11 mouse cellular contexts compared by ENCODE assay signal in the genomic region with DNA sequence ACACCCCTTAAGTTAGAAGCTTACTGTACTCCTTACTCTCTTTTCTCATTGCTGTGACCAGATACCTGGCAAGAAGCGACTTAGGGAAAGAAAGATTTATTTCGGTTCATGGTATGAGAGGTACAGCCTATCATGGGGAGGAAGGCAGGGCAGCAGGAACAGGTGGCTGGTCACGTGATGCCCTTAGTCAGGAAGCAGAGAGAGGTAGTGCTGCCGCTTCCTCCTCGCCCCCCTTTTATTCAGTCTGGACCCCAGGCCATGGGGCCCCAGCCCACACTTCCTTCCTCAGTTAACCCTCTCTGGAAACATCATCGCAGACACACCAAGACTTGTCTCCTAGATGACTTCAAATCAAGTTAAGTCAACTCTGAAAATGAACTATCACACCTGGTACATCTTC. TPM values are rescaled to one million over a fixed set of nuclear protein-coding genes. Genes with fewer than 3 reads are reported as not detected.
A peak's percentile ranks its signal among the peaks of the same experiment; 100 is the strongest.
DNase-seq lines count a peak whose midpoint lies in the region; ATAC-seq and TF ChIP-seq lines count a peak whose summit lies in the region.
"Had no signal": no experiment of that assay in that cellular context is flagged by ENCODE, and none has a peak within 500 bp of the region (broad histone marks: within the 10 kb centered on the region; RNA-seq: fewer than 3 reads in every experiment).

No protein-coding gene starts in this region.

- peaks cover 4% of the 10 kb centered on the region for H3K9me3 ChIP-seq in erythroblast, embryonic 14.5 days (ENCODE audit: control insufficient read depth, low read length)
- H3K9me3 ChIP-seq: embryonic facial prominence, embryonic 13.5 days had no signal

- intact Hi-C loops in left cerebral cortex, adult 2 months (cut with DNase I): loop anchor here (5.0 kb wide), 2 partner anchors 116 to 261 kb away; no protein-coding TSS in a partner anchor

- H3K27ac ChIP-seq in left cerebral cortex, adult 2 months: no peak overlapping the region
- H3K27ac ChIP-seq: gastrocnemius, adult 2 months; hindbrain, embryonic 14.5 days had no signal

- peaks cover 89% of the 10 kb centered on the region for H3K4me1 ChIP-seq in erythroblast, embryonic 14.5 days (ENCODE audit: control insufficient read depth)

- peak; percentile 33; the same call in 1 of the 2 replicates for ATAC-seq in megakaryocyte progenitor cell, adult 5-6 weeks (replicated peaks; ENCODE audit: poor library complexity)

- peaks cover 20% of the 10 kb centered on the region for H3K36me3 ChIP-seq in erythroblast, embryonic 14.5 days (ENCODE audit: control insufficient read depth)
- H3K36me3 ChIP-seq: embryonic facial prominence, embryonic 13.5 days had no signal

- peak overlapping the region; percentile 29 for H3K4me3 ChIP-seq in erythroblast, embryonic 14.5 days (replicated peaks)
- no peak overlapping the region for H3K4me3 ChIP-seq in left cerebral cortex, adult 2 months
- H3K4me3 ChIP-seq: embryonic facial prominence, embryonic 13.5 days; gastrocnemius, adult 2 months had no signal

- H3K27me3 ChIP-seq in erythroblast, embryonic 14.5 days (ENCODE audit: control insufficient read depth): no peaks in the 10 kb centered on the region
- H3K27me3 ChIP-seq: embryonic facial prominence, embryonic 13.5 days had no signal

- DNase-seq in heart, adult 11 months: peak; percentile 81
- no peak for DNase-seq in heart, postnatal 4 days
- DNase-seq in thymus, postnatal 0 days (ENCODE audit: low spot score): peak; percentile 79
- no peak for DNase-seq in kidney, postnatal 14 days
- no peak for DNase-seq in layer of hippocampus, adult 9-10 months (ENCODE audit: low spot score)
- no peak for DNase-seq in left cerebral cortex, adult 2 months (ENCODE audit: extremely low spot score in 1 of 2, low spot score in 2 of 2)

- TF ChIP-seq CTCF in left cerebral cortex, adult 2 months (IDR thresholded peaks at IDR 0.05): no peak

RNA-seq across cellular contexts. Expression of a gene that starts 7.5 kb away (rescaled TPM):
- total RNA-seq in heart, postnatal 4 days (2021): 10 to 100 TPM; 71.4 to 78.4 TPM
- 8.4 and 11.5 TPM in 2 replicates for polyA plus RNA-seq in erythroblast, embryonic 14.5 days (2012)
- 105 and 107 TPM in 2 replicates for total RNA-seq in megakaryocyte progenitor cell, adult 5-6 weeks (2015)
- 42.0 and 51.7 TPM in 2 replicates for total RNA-seq in megakaryocyte progenitor cell, adult 5-6 weeks (2017)
- polyA plus RNA-seq in thymus, postnatal 0 days (2015; fragmentation: Nextera tagmentation; extraction: Ambion mirVana): 56.5 and 60.4 TPM in 2 replicates
- 10 to 100 TPM; 67.3 to 70.3 TPM for total RNA-seq in left cerebral cortex, adult 2 months (2021)

RNA-seq across cellular contexts. Expression of a gene that starts 14.3 kb away (rescaled TPM):
- 10 to 100 TPM; 25.3 to 25.8 TPM for total RNA-seq in heart, postnatal 4 days (2021)
- polyA plus RNA-seq in erythroblast, embryonic 14.5 days (2012): 6.4 and 6.8 TPM in 2 replicates
- total RNA-seq in megakaryocyte progenitor cell, adult 5-6 weeks (2015): 10.1 and 12.5 TPM in 2 replicates
- total RNA-seq in megakaryocyte progenitor cell, adult 5-6 weeks (2017): 9.9 and 11.9 TPM in 2 replicates
- 16.1 and 25.1 TPM in 2 replicates for polyA plus RNA-seq in thymus, postnatal 0 days (2015; fragmentation: Nextera tagmentation; extraction: Ambion mirVana)
- total RNA-seq in left cerebral cortex, adult 2 months (2021): 10 to 100 TPM; 38.2 to 40.5 TPM

RNA-seq across cellular contexts. Expression of a gene that starts 15.2 kb away (rescaled TPM):
- total RNA-seq in heart, postnatal 4 days (2021): under 1 TPM; 0.47 to 0.67 TPM
- polyA plus RNA-seq in erythroblast, embryonic 14.5 days (2012): 0.45 and 0.52 TPM in 2 replicates
- total RNA-seq in megakaryocyte progenitor cell, adult 5-6 weeks (2015): 0.39 TPM in 1 of 2 replicates, not detected in the other
- 0.14 and 0.92 TPM in 2 replicates for total RNA-seq in megakaryocyte progenitor cell, adult 5-6 weeks (2017)
- 2.7 and 4.2 TPM in 2 replicates for polyA plus RNA-seq in thymus, postnatal 0 days (2015; fragmentation: Nextera tagmentation; extraction: Ambion mirVana)
- 1 to 10 TPM; 1.5 to 1.6 TPM for total RNA-seq in left cerebral cortex, adult 2 months (2021)

Comparison
In these comparisons a context has a peak if more than half of its experiments do, and no peak if none do; other contexts are left out.
1. DNase-seq: peak in heart, adult 11 months (single experiment) and thymus, postnatal 0 days (single experiment); none in heart, postnatal 4 days (single experiment), kidney, postnatal 14 days (single experiment), layer of hippocampus, adult 9-10 months (single experiment) and left cerebral cortex, adult 2 months (0 of 2).